Mouse (Mus musculus) right cerebral cortex, postnatal 25 days (tissue): ENCODE data around the gene Npm3.
A peak's percentile ranks its signal among the peaks of the same experiment; 100 is the strongest.

ENCODE experiments used
- DNase-seq: peaks from one replicate; pipeline ENCODE4 v3.0.0; 2022

The Npm3 gene

DNA sequence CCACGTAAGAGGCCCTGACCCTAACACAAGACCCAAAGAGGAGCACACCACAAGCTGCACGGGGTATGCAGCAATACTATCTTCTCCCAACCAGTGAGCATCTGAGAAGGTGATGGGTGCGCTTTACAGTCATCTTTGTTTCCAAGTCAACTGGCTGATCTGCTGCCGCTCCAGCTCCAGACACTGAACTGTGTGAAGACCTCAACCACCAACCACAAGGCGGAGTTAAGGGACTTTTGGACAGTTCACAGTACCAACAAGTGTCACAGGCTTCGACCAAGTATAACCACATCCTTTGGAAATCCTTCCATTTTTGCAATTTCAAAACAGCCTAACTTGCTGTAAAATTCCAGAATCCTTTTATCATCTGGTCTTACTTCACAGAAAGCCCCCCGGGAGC lies 2.5 kb upstream of the Npm3 start:
- no peak for DNase-seq

DNA sequence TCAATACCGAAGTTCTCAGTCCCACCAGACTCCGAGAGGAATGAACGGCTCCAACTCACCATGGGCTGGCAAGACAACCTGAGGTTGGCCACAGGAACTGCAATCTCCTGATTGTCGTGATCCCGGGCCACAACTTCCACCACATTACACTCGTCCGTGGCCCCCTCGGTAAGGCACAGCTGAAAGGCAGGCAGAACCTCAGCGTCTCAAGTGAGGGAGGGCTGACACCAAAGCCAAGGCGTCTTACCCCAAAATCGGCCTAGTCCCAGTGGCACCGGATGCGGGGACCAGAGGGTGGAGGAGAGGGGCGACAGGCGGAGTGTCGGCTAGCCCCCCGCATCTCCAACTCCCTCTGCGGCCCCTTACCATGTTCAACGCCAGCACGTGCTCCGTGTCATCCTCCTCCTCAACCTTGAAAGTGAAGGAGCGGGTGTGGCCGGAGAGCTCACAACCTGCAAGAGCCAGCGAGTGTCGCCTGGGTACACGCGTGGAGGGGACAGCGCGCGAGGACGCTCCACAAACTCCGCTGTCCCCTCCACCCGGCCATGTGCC lies 624 bp downstream of the Npm3 start:
- DNase-seq: no peak

DNA sequence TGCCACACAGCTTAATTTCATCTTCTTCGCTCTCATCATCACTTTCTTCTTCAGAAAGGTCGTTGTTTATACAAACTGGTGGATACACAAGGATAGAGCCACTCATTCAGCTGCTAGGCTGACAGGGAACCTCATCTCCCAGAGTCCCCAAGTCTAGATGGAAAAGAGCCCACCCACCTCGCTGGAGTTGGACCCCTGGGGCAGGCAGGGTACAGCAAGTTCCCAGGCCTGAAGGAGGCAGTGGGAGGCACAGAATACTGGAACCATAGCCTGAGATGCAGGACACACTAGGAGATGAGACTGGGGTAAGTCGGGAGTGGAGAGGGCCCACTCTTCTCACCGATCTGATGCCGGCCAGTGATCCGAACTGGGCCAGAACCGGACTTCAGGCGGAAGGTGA lies 1.2 kb downstream of the Npm3 start:
- no peak for DNase-seq

DNA sequence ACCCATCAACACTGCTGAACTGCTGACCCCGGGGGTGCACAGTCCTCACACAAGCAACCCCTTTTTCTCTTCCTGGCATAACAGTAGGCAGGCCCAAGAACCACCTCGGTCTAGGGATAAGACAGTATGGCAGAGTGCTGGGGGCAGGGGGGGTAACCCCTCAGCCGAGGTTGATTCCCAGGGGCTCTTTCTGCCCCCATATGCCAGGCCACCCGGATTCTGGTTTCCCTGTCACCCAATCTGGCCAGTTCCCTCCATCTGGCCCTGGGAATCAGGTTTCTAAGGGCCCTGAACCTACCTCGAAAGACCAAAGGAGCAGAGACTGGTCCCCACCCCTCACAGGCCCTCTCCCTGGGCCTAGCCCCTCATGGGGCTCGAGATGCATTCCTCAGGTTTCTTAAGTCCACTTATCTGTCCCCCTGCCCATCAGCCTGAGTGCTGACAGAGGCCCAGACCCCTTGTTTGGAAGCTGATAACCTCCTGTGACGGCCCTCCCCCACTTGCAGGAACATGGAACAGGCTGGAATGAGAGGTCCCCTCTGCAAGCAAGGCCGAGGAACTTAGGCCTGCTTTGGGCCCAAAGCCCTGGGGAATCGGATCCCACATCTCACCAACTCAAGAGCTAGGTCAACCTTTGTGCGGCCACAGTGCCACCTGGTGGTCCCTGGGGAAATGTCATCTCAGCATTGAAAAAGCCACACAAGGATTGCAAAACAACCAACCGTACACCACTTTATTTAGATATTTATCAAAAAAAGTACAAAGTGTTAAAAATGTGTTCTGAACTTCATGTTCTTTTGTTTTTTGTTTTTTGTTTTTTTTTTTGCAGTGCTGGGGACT lies 2.1 kb downstream of the Npm3 start:
- peak; percentile 69 for DNase-seq

DNA sequence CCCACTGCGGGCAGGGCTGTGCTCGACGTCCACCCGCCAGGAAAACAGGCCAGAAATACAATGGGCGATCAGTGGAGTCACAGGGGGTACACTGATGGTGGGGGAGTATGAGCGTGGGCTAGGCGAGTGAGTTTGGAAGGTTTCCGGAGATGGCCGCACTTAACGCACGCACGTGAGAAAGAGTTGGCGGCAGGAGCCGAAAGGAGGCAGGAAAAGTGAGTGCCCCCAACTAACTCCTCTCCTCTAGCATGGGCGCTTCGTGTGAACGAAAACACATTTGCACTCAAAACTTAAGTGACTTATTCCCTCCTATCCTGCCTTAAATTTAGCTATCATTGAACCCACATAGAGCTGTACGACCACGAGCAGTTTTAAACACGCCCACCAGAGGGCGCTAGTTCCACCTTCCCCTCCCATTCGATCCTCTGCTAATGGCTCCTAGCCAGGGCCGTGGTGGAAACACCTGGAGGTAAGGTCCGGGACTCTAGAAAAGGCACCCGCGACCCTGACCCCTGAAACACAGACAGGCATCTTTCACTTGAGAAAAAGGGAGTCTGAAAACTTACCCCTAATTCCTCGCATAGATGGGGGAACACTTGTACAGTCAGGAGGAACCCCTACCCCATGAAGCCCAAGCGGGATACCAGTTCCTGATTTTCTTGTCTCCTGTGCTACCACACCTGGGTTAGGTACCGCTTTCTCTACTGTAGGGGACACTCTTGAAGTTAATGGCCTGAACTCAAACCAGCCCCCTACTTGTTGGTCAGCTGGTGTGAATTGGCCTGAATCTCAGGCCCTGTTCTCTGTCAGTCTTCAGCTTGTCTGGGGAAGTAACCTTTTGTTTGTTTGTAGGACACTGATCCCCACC lies 3.0 kb downstream of the Npm3 start:
- peak; percentile 56 for DNase-seq

DNA sequence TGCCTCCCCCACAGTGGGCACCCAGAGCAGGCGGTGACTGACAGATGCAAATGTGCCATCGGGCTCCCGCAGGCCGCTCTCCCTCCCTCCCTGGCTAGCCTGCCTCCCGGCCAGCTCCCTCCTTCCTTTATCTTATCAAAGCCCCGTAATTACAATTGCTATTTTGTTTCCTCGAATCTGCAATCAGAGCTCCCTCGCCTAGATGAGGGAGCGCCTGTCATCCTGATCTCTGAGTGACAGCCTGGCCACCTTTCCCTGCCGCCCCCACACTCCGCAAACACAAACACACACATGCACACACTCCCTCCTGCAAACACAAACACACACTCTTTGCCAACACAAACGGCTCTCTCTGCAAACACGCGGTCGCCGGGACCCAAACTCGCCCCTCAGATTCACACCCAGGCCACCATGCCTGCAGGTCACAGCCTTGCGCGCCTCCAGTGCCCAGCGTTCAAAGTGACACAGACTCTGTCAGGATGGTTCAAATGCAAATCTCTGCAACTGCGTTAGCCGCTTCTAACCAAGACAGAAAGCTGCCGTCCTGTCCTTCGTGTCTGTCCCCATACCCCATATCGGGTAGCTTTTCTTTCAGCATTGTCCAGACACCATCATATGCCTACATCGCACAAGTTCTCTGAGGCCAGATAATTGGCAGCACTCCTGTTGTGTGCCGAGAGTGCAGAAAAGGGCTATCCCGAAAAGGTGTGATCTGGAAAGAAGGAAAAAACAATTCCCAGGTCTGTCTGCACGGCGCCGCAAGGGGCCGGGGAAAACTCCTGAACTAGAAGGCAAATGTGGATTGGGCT lies 3.8 kb downstream of the Npm3 start:
- DNase-seq: no peak

DNA sequence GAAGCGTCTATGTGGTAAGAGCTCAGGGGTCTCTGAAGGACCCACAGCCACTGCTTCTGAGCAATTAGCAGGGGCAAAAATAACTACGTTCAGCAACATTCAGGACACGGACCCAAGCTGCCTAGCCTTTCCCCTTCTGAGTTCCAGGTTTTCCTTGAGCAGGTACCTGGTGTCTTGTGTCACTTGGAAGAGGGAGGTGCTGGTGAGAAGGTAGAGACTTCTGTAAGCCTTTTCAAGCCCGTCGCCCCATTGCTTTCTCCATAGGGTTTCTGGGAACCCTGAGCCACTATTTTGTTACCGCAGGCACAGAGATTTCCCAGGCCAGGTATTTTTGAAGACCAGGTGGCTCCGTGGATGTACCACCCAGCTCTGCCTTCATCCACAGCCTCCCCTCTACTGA lies 5.8 kb downstream of the Npm3 start:
- no peak for DNase-seq

DNA sequence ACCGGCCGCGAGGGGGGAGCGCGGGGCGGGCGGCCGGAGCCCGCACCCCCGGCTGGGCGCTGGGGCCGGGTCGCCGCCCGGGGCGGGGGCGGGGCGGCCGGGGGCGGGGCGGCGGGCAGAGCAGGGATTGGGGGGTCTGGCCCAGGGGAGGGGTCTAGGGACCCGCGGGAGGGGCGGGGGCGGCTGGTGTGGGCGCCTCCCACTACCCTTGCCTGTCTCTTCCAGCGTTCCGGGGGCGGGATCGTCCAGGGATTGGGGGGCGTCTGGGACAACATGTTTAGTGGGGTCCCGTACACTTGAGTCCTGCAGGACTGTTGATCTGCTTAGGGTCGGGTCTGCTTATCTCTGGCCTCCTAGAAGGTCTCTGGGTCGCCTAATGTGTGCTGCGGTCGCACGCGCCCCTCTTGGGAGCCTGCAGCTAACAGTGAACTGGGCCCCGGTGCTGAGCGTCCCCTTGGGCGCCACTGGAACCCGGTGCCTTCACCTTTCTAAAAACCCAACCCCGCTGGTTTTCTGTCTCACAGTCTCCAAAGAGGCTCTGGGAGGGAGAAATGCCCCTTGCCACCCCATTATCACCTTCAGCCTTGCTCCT lies 6.3 kb downstream of the Npm3 start:
- no peak for DNase-seq

DNA sequence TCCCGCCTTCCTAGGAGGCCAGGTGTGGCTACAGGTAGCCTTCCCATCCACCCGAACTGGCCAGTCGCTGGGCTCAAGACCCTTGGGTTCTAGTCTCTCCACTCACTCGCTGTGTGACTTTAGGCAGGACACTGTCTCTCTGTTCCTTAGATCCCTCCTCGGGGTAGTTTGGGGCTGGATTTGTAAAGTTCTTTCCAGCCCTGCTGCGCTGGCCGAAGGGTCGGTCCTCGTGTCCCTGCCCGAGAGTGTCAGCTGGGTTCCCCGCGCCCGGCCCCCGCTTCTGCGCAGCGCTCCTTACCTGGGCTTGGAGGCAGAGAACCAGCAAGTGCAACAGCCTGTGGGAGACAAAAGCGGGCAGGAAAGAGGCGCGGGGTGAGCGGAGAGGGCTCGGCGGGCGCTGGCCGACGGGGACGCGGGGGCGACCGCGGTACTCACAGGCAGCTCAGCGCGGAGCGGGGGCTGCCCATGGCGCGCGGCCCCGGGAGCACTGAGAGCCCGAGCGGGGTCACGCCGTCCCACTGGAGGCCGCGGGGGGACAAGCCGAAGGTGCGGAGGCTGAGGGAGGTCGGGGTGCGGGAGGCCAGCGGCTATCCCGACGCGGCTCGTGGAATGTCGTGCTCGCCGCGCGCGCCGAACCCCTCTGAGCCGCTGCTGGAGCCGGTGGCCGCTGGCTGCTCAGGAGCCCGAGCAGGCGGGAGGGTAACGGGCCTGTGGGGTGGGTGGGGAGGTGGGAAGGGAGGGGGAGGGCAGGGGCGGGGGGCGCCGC lies 7.0 kb downstream of the Npm3 start, which contains the start of gene Fgf8:
Fgf8 (minus strand) TSS at position 698 of the 766 bp plus-strand sequence.
- DNase-seq: no peak

DNA sequence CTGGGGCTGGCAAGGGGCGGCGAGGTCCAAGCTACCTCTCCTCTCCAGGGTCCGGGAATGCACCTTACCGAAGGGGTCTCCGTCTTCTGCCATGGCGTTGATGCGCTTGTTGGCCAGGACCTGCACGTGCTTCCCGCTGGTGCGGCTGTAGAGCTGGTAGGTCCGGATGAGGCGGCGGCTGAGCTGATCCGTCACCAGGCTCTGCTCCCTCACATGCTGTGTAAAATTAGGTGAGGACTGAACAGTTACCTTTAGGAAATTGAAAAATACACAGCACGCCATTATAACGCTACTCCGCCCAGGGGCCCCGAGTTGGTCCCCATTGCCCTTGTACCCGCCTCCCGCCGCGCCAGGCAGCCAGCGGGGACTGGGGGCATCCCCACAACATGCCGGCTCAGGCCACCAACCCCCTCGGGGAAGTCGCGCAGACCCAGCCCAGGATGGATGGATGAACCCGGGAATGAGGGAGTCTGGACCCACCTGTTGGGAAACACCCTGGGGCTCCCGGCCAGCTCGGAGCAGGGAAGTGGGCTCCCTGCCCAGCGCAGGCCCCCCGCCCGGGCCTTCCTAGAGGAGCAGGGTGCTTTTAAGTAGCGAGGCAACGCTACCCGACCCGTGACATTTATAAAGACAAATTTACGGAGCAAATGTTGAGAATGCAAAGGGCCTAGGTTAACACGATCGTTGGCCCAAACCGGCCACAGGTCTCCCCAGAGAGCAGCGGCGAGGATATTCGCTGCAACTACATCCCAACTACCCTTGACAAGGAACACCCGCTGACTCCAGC lies 7.8 kb downstream of the Npm3 start:
- no peak for DNase-seq

DNA sequence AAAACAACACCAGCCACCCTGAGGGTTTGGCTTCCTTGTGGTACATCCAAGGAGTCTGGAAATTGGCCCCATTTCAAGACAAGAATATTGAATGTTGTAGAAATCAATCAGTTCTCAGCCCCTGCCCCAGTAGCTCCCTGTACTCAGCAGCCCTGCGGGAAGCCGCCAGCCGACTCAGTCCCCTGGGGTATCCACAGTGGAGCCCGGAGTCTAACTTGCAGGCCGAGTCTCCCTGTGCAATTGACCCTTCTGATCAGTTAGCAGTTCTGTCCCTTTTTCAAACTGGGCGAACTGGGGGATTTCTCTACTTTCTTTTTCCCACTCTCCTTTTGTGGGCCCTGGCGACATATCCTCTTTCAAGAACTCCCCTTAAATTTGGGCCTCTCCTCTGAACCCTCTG lies 8.6 kb downstream of the Npm3 start:
- DNase-seq: no peak

DNA sequence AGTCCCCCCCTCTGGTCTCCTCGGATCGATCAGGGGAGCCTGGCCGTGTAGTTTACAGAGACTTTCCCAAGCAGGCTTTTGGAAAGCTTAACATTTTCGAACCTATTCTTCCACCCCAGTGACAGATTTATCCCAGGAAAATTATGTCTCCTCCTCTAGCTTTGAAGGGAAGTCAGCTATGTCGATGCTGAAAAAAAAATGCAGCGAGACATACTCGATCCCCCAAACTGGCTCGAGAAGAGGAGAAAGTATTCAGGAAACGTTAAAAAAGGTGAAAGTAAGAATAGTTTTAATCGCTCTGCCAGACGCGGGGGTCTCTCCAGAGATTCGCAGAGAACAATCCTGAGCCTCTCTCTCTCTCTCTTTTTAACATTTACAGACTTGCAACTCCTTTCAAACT lies 9.2 kb downstream of the Npm3 start:
- no peak for DNase-seq

DNA sequence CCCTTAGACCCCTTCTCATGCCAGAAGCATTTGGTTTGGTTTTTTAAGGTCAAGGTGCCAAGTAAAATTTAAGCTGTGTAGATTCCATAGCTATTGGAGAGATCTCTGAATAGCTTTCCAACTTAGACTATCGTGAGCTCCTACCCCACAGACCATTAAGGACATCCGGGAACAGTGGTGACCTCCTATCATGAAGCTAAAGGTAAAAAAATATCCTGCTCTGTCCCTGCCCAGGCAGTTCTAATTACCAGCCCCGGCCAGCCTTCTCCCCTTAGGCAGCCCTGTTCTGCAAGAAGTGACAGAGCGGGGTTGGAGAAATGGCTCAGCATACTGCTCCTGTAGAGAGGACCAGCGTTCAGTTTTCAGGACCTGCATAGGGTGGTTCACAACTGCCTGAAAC lies 10.9 kb downstream of the Npm3 start:
- no peak for DNase-seq

DNA sequence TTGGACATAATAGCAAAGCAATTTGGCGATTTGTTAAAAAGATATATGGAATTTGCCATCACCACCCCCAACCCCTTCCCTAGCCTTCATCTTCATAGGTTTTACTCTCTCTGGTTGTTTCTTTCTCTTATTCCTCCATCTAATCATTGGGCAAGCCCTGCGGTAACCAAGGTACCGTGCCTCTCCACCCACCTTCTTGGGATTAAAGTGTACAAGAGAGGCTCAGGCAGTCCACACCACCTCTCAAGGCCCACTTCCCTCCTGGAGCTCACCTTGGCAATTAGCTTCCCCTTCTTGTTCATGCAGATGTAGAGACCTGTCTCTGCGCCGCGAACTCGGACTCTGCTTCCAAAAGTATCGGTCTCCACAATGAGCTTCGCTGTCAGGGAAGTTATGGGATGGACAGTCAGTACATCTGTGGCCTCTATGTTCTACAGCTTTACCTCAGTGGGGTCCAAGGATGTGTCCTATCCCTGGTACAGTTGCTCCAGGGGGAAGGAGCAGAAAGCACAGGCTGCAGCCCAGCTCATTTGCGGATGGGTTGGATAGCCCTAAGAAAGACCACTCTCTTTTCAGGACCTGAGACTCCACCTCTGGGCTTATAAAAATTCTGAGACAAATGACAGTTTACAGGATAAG lies 11.4 kb downstream of the Npm3 start:
- no peak for DNase-seq

DNA sequence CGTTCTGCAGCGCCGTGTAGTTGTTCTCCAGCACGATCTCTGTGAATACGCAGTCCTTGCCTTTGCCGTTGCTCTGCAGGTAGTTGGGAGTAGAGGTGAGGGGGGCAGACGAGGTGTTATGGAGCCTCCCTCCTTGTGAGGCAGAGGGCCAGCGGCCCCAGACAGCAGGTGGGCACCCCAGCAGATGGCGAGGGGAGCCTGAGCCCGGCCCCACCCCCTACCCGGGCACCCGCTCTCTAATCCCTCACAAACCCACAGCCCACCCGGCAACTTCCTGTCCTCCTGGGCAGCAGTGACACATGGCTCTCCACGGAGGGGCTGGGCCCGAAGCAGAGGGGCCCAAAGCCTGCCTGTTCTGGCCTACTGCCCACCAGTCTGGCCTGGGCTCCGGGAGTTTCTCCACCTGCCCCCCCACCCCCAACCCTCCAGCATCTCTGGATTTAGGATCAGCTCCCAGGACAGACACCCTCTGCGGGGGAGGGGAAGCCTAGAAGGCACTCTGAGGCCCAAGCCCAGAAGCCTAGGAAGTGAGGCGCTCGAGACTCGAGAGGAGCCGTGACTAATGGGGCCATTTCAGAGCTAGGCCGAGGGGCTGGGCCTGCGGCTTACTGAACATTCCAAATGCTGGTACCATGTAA lies 12.1 kb downstream of the Npm3 start:
- no peak for DNase-seq

DNA sequence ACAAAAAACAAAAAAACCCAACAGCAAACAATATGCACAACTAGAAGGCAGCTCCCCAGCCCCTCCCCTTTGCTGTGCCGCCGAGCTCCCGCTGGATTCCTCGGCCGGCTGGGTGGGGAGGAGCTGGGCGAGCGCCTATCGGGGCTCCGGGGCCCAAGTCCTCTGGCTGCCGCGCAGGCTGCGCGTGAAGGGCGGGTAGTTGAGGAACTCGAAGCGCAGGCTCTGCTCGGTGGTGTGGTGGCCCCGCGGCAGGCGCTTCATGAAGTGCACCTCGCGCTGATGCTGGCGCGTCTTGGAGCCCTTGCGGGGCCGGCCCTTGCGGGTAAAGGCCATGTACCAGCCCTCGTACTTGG lies 12.6 kb downstream of the Npm3 start:
- DNase-seq: peak; percentile 52

DNA sequence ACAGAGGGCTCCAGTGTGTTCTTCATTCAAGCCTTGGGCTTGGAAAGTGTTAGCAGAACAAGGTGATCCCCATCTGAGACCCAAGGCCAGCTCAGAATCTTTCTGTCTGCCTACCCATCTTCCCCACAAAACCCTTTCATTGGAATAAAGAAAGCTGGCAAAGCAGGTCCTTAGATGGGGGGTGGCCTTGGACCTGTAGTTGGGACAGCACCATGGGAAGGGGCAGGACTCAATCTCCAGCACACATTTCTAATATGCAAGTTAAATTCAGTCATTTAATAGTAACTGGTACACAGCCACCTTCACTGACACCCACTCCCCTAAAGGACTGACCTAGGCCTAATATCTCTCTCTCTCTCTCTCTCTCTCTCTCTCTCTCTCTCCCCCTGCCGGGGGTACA lies 13.2 kb downstream of the Npm3 start:
- no peak for DNase-seq

DNA sequence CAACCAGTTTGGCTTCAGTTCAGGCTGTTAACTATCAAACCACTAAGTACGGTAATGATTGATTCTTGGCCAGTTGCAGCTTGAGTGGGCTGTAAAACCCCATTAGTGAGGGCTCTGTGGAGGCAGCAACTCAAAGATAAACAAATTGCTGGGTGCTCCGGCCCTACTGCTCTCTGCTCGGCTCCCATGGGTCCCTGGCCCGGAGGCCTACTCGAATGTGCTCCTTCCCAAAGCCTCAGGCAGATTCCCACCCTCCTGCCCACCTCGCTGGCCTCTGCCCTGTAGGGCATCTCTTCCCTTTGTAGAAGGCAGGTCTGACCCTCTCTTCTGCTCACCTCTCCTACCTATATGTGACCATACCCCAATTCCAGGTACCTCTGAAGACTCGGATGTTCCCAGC lies 14.6 kb downstream of the Npm3 start:
- no peak for DNase-seq

DNA sequence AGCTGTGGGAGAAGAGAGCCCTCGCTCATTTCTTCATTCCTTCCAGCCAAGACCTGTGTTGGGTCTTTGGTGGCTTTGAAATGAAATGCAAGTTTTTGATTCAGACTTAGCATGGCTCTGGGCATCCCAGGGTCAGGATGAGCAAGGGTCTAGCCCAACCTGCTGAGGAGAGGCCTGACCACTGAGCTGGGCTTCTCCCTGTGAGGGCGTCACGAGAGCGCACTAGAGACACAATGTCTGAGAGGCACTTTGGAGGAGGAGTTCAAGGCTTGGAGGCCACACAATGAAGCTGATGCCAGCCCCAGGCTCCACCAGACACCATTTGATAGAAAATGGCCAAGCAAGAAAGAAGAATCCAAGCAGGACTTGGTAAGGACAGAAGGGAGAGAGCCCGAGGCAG lies 15.2 kb downstream of the Npm3 start:
- no peak for DNase-seq

DNA sequence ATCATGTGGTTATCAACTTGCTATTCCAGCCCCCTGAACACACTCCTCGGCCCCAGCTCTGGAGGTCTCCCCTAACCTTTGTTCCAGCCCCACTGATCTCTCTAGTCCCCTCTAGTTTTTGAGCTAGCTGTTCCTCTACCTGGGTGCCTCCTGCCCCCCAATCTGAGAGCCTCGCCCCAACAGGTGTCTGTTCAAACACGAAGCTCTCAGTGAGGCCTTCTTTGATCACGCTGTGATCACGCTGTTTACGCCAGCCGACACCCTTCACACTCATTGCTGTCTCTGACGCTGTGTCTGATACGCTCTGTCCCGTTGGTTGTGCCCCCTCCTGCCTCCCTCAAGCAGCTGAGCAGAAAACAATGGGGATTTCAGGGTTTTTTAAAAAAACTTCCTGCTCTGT lies 15.8 kb downstream of the Npm3 start:
- DNase-seq: no peak
